Mouse (Mus musculus) retina, postnatal 7 days (tissue): Measurements from ENCODE around the gene Stil.
A peak's percentile ranks its signal among the peaks of the same experiment; 100 is the strongest.

Experiments
- DNase-seq: peaks from one replicate; pipeline ENCODE4 v3.0.0-alpha.2; 2012; ENCODE audit warnings: low read depth, low spot score

The Stil gene

GRCm38 (mm10) chr4:115079821-115080349 lies 79.9 kb downstream of the Stil start:
- no peak for DNase-seq

- DNase-seq = no peak
These were observed 83.1 kb downstream of the Stil start for GRCm38 (mm10) chr4:115083031-115083430.

GRCm38 (mm10) chr4:115085522-115086095 lies 85.7 kb downstream of the Stil start:
- DNase-seq = peak; percentile 41

GRCm38 (mm10) chr4:115086257-115086656 lies 86.3 kb downstream of the Stil start:
- DNase-seq = no peak

GRCm38 (mm10) chr4:115086763-115087415 lies 86.9 kb downstream of the Stil start:
- DNase-seq = no peak

GRCm38 (mm10) chr4:115088611-115089338 lies 88.8 kb downstream of the Stil start, which contains the start of gene Pdzk1ip1:
Gene Pdzk1ip1, plus strand, starts transcription at chr4:115088708.
- DNase-seq = no peak

- no peak for DNase-seq
These were observed 90.6 kb downstream of the Stil start for GRCm38 (mm10) chr4:115090592-115090991.

- DNase-seq = no peak
These were observed 91.8 kb downstream of the Stil start for GRCm38 (mm10) chr4:115091806-115092205.
